Mouse (Mus musculus) forebrain, embryonic 14.5 days (tissue): Measurements from ENCODE around the gene Cd59b. TPM values are rescaled to one million over a fixed set of nuclear protein-coding genes. Genes with fewer than 3 reads are reported as not detected.
"Not testable (repeated sequence)": the region's sequence is repeated elsewhere in the genome, so short reads cannot be mapped to it uniquely, and the experiment has no call there.

Experiments used
- ATAC-seq: fragments of 200-750 bp; cut with Nextera tagmentation; 2 replicates; pipeline ENCODE4 v1.8.0; 2017; ENCODE audit warnings: mild to moderate bottlenecking, moderate library complexity
- DNase-seq: peaks from one replicate; pipeline ENCODE4 v3.0.0-alpha.2; 2015; ENCODE audit warnings: low spot score
- H3K27ac ChIP-seq: fragments of 300-500 bp; sonication (generic); 2 replicates; pipeline ENCODE4 v1.5.1; 2014; ENCODE audit warnings: low read depth, mild to moderate bottlenecking, control low read depth, low read length, moderate library complexity
- H3K27me3 ChIP-seq: fragments of 300-500 bp; sonication (generic); replicated peaks from 2 replicates; pipeline ENCODE4 v1.6.1; 2014; ENCODE audit warnings: low read length, control low read depth, mixed read lengths; ENCODE audit not compliant: control insufficient read depth, insufficient read depth
- H3K36me3 ChIP-seq: fragments of 300-500 bp; sonication (generic); 2 replicates; pipeline ENCODE4 v1.6.1; 2014; ENCODE audit warnings: low read length, control low read depth; ENCODE audit not compliant: control insufficient read depth, insufficient read depth
- H3K4me1 ChIP-seq: fragments of 300-500 bp; sonication (generic); 2 replicates; pipeline ENCODE4 v1.6.1; 2014; ENCODE audit warnings: antibody characterized with exemption, low read length, control low read depth; ENCODE audit not compliant: control insufficient read depth, insufficient read depth
- H3K4me2 ChIP-seq: fragments of 300-500 bp; sonication (generic); 2 replicates; pipeline ENCODE4 v1.6.1; 2014; ENCODE audit warnings: mild to moderate bottlenecking, control low read depth, low read length
- H3K4me3 ChIP-seq: fragments of 300-500 bp; sonication (generic); 2 replicates; pipeline ENCODE4 v1.5.1; 2014; ENCODE audit warnings: low read depth, low read length, control low read depth
- H3K9ac ChIP-seq: fragments of 300-500 bp; sonication (generic); 2 replicates; pipeline ENCODE4 v1.6.1; 2014; ENCODE audit warnings: mild to moderate bottlenecking, low read length, control low read depth, moderate library complexity
- H3K9me3 ChIP-seq: fragments of 300-500 bp; sonication (generic); replicated peaks from 2 replicates; pipeline ENCODE4 v1.6.1; 2016; ENCODE audit warnings: low read length, control low read depth, mixed read lengths; ENCODE audit not compliant: control insufficient read depth
- WGBS: fragments of 180-500 bp; shearing (Covaris S2); extraction: QIAGEN DNeasy Blood & Tissue Kit; methylation state at CpG from one replicate; pipeline ENCODE4 v1.1.7; 2014; 5-methylcytosine and 5-hydroxymethylcytosine counted together
- polyA plus RNA-seq: library from polyadenylated mRNA; unstranded; fragments of >200 nt; fragmentation: Nextera tagmentation; extraction: Ambion mirVana; gene quantifications from 2 replicates; pipeline ENCODE4 v1.2.1, GENCODE M21; 2014

Cd59b gene
- polyA plus RNA-seq, 1 experiment from 2014 or later: 1.0 TPM

GRCm38 (mm10) chr2:104082474-104082873 is 12.8 kb downstream of the Cd59b start:
- ATAC-seq: no peak

GRCm38 (mm10) chr2:104084027-104084426 is 14.4 kb downstream of the Cd59b start:
- not testable (repeated sequence) for H3K4me2 ChIP-seq, H3K27ac ChIP-seq, H3K9me3 ChIP-seq, H3K36me3 ChIP-seq, H3K27me3 ChIP-seq, H3K4me1 ChIP-seq, H3K9ac ChIP-seq, H3K4me3 ChIP-seq, DNase-seq, ATAC-seq

More at GRCm38 (mm10) chr2:104082474-104082873, 12.8 kb downstream of the Cd59b start:
- Histone ChIP-seq H3K27me3 (no peaks in the 10 kb centered on the region), H3K36me3 (no peaks in the 10 kb centered on the region), H3K9me3 (no peaks in the 10 kb centered on the region), H3K4me3 (no peak overlapping the region), H3K4me2 (no peak overlapping the region), H3K4me1 (no peaks in the 10 kb centered on the region), H3K9ac (no peak overlapping the region), H3K27ac (no peak overlapping the region)
- no peak for DNase-seq

GRCm38 (mm10) chr2:104087562-104087961 is 17.9 kb downstream of the Cd59b start:
- not testable (repeated sequence) for H3K9ac ChIP-seq, H3K9me3 ChIP-seq, H3K4me2 ChIP-seq, H3K27ac ChIP-seq, H3K4me1 ChIP-seq, H3K36me3 ChIP-seq, H3K27me3 ChIP-seq, H3K4me3 ChIP-seq, DNase-seq, ATAC-seq
- 78% methylated on average over 1 of the region's 1 CpGs for WGBS

- H3K27me3 ChIP-seq: no peaks in the 10 kb centered on the region
- no peak overlapping the region for H3K4me2 ChIP-seq
- H3K9ac ChIP-seq: no peak overlapping the region
- H3K9me3 ChIP-seq: no peaks in the 10 kb centered on the region
- H3K36me3 ChIP-seq: no peaks in the 10 kb centered on the region
- WGBS: 82% methylated on average over 2 of the region's 2 CpGs
- DNase-seq (no peak), ATAC-seq (no peak)
- H3K4me1 ChIP-seq: 0 out of 2 replicates have a peak, but pooled peaks cover 4% of the 10 kb centered on the region
- H3K4me3 ChIP-seq: no peak overlapping the region
- H3K27ac ChIP-seq: no peak overlapping the region
Observed at GRCm38 (mm10) chr2:104093305-104093704, 23.7 kb downstream of the Cd59b start.

- ATAC-seq (peak; percentile 79), DNase-seq (peak; percentile 70)
- H3K9ac ChIP-seq: peak within 1 kb of the TSS; percentile 54
- no peaks in the 10 kb centered on the region for H3K9me3 ChIP-seq
- H3K4me3 ChIP-seq: peak within 1 kb of the TSS; percentile 30
- 9% methylated on average over 15 of the region's 15 CpGs for whole genome bisulfite sequencing
- 0 out of 2 replicates have a peak, but pooled peaks cover 4% of the 10 kb centered on the region for H3K4me1 ChIP-seq
- H3K4me2 ChIP-seq: peak within 1 kb of the TSS; percentile 57
- H3K27me3 ChIP-seq: no peaks in the 10 kb centered on the region
- H3K27ac ChIP-seq: 0 out of 2 replicates have a peak within 1 kb of the TSS, but pooled peaks have one; percentile 9
- H3K36me3 ChIP-seq: no peaks in the 10 kb centered on the region
Observed at GRCm38 (mm10) chr2:104095741-104096213, 26.1 kb downstream of the Cd59b start, which contains the start of gene Cd59a. Gene Cd59a, plus strand, starts transcription at chr2:104095801.

GRCm38 (mm10) chr2:104096256-104096655 is 26.6 kb downstream of the Cd59b start:
- peak overlapping the region; percentile 54 for H3K9ac ChIP-seq
- no peaks in the 10 kb centered on the region for H3K9me3 ChIP-seq
- 0 out of 2 replicates have a peak, but pooled peaks cover 4% of the 10 kb centered on the region for H3K4me1 ChIP-seq
- ATAC-seq (no peak), DNase-seq (no peak)
- no peaks in the 10 kb centered on the region for H3K27me3 ChIP-seq
- H3K4me2 ChIP-seq: peak overlapping the region; percentile 57
- 0 out of 2 replicates have a peak overlapping the region, but pooled peaks have one; percentile 9 for H3K27ac ChIP-seq
- WGBS: 46% methylated on average over 10 of the region's 10 CpGs
- no peaks in the 10 kb centered on the region for H3K36me3 ChIP-seq
- H3K4me3 ChIP-seq: peak overlapping the region; percentile 30

- H3K36me3 ChIP-seq, H3K27me3 ChIP-seq, ATAC-seq, H3K9me3 ChIP-seq, H3K4me2 ChIP-seq, H3K27ac ChIP-seq, H3K4me3 ChIP-seq, H3K9ac ChIP-seq, H3K4me1 ChIP-seq, DNase-seq: not testable (repeated sequence)
- 35% methylated on average over 1 of the region's 1 CpGs for WGBS
Observed at GRCm38 (mm10) chr2:104096796-104097195, 27.1 kb downstream of the Cd59b start.

GRCm38 (mm10) chr2:104097396-104097795 is 27.7 kb downstream of the Cd59b start:
- H3K4me2 ChIP-seq, DNase-seq, H3K4me1 ChIP-seq, H3K36me3 ChIP-seq, H3K27me3 ChIP-seq, H3K9ac ChIP-seq, H3K9me3 ChIP-seq, ATAC-seq, H3K27ac ChIP-seq, H3K4me3 ChIP-seq: not testable (repeated sequence)
- WGBS: 91% methylated on average over 4 of the region's 4 CpGs

GRCm38 (mm10) chr2:104098529-104099230 is 29.0 kb downstream of the Cd59b start:
- H3K4me2 ChIP-seq: no peak overlapping the region
- ATAC-seq (no peak), DNase-seq (no peak)
- WGBS: 51% methylated on average over 3 of the region's 3 CpGs
- H3K9me3 ChIP-seq: no peaks in the 10 kb centered on the region
- H3K4me1 ChIP-seq: 0 out of 2 replicates have a peak, but pooled peaks cover 4% of the 10 kb centered on the region
- no peak overlapping the region for H3K27ac ChIP-seq
- no peak overlapping the region for H3K9ac ChIP-seq
- H3K27me3 ChIP-seq: no peaks in the 10 kb centered on the region
- H3K4me3 ChIP-seq: no peak overlapping the region
- no peaks in the 10 kb centered on the region for H3K36me3 ChIP-seq
